Mouse (Mus musculus): ENCODE measurements around the gene Plcb2.

- TF ChIP-seq CTCF (IDR thresholded peaks at IDR 0.05; ENCODE audit: low read depth, low read length) (no peak), POLR2A (IDR thresholded peaks at IDR 0.05; ENCODE audit: insufficient read depth, low read length) (no peak), EP300 (IDR thresholded peaks at IDR 0.05; ENCODE audit: insufficient read depth, low read depth, low read length) (no peak)
Observed at GRCm38 (mm10) chr2:118697955-118698354, 30.3 kb downstream of the Plcb2 start.

Data from ES-Bruce4 (cell line).